Mouse (Mus musculus) midbrain, embryonic 11.5 days (tissue): ENCODE results near the gene Adrb1. TPM values are rescaled to one million over a fixed set of nuclear protein-coding genes. Genes with fewer than 3 reads are reported as not detected.
A peak's percentile ranks its signal among the peaks of the same experiment; 100 is the strongest.

Source experiments
- ATAC-seq: fragments of 200-750 bp; cut with Nextera tagmentation; 2 replicates; pipeline ENCODE4 v1.8.0; 2017; ENCODE audit warnings: moderate TSS enrichment, moderate library complexity; ENCODE audit not compliant: low FRiP score
- DNase-seq: peaks from one replicate; pipeline ENCODE4 v3.0.0; 2015; ENCODE audit warnings: low spot score; ENCODE audit errors: missing footprints
- H3K27ac ChIP-seq: fragments of 300-500 bp; sonication (generic); 2 replicates; pipeline ENCODE4 v1.5.1; 2014; ENCODE audit warnings: low read depth, low read length
- H3K27me3 ChIP-seq: fragments of 300-500 bp; sonication (generic); 2 replicates; pipeline ENCODE4 v1.6.1; 2014; ENCODE audit warnings: mild to moderate bottlenecking, low read length, moderate library complexity, mixed read lengths; ENCODE audit not compliant: control insufficient read depth, insufficient read depth
- H3K36me3 ChIP-seq: fragments of 300-500 bp; sonication (generic); 2 replicates; pipeline ENCODE4 v1.6.1; 2014; ENCODE audit warnings: mild to moderate bottlenecking, low read length, moderate library complexity, mixed read lengths; ENCODE audit not compliant: control insufficient read depth, insufficient read depth
- H3K4me1 ChIP-seq: fragments of 300-500 bp; sonication (generic); 2 replicates; pipeline ENCODE4 v1.6.1; 2014; ENCODE audit warnings: low read length; ENCODE audit not compliant: control insufficient read depth, insufficient read depth
- H3K4me2 ChIP-seq: fragments of 300-500 bp; sonication (generic); 2 replicates; pipeline ENCODE4 v1.6.1; 2014; ENCODE audit warnings: mild to moderate bottlenecking, moderate library complexity
- H3K4me3 ChIP-seq: fragments of 300-500 bp; sonication (generic); 2 replicates; pipeline ENCODE4 v1.5.1; 2014; ENCODE audit warnings: low read depth, low read length
- H3K9ac ChIP-seq: fragments of 300-500 bp; sonication (generic); 2 replicates; pipeline ENCODE4 v1.6.1; 2014; ENCODE audit warnings: low read length
- H3K9me3 ChIP-seq: fragments of 300-500 bp; sonication (generic); 2 replicates; pipeline ENCODE4 v1.6.1; 2016; ENCODE audit warnings: low read length; ENCODE audit not compliant: control insufficient read depth
- WGBS: fragments of 180-500 bp; shearing (Covaris S2); extraction: QIAGEN DNeasy Blood & Tissue Kit; methylation state at CpG from one replicate; pipeline ENCODE4 v1.1.7; 2014; 5-methylcytosine and 5-hydroxymethylcytosine counted together
- polyA plus RNA-seq: library from polyadenylated mRNA; unstranded; fragments of >200 nt; fragmentation: Nextera tagmentation; extraction: Ambion mirVana; gene quantifications from 2 replicates; pipeline ENCODE4 v1.2.1, GENCODE M21; 2014

The Adrb1 gene
- polyA plus RNA-seq, 1 experiment from 2014 or later = 0.15 TPM

GRCm38 (mm10) chr19:56714661-56715170 is 7.3 kb upstream of the Adrb1 start:
- peak; percentile 54 for DNase-seq
- Histone ChIP-seq H3K4me2 (no peak overlapping the region), H3K27me3 (peaks cover 9% of the 10 kb centered on the region), H3K4me3 (no peak overlapping the region), H3K9me3 (no peaks in the 10 kb centered on the region), H3K36me3 (no peaks in the 10 kb centered on the region), H3K9ac (no peak overlapping the region), H3K27ac (no peak overlapping the region), H3K4me1 (no peaks in the 10 kb centered on the region; the same call in 1 of the 2 replicates)
- ATAC-seq = no peak
- WGBS = 34% methylated on average over 4 of the region's 4 CpGs

DNA sequence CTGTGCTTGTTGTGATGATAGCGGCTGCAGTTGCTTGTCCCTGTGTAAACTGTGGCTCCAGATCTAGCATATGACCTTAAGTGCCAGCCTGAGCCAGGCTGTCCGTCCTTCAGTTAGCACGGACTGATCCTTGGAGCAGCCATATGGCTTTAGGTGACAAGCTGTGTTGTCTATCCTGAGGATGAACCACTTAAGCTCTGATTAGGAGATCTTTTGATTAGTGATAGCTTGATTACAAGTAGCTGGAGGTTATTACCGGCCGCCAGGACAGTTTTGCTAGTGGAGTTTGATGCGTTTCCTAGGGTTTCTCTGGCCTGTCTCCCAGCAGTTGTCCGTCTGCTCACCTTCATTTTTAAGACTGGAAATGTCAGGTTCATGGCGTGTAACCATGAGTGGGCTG is 4.0 kb upstream of the Adrb1 start:
- ATAC-seq = no peak
- no peak overlapping the region for H3K4me2 ChIP-seq
- no peaks in the 10 kb centered on the region for H3K36me3 ChIP-seq
- no peak overlapping the region for H3K27ac ChIP-seq
- H3K9me3 ChIP-seq = no peaks in the 10 kb centered on the region
- H3K9ac ChIP-seq = no peak overlapping the region
- 82% methylated on average over 8 of the region's 8 CpGs for WGBS
- peaks cover 42% of the 10 kb centered on the region for H3K27me3 ChIP-seq
- H3K4me3 ChIP-seq = no peak overlapping the region
- H3K4me1 ChIP-seq = peaks cover 15% of the 10 kb centered on the region
- DNase-seq = no peak

GRCm38 (mm10) chr19:56720882-56721281 is 1.1 kb upstream of the Adrb1 start:
- DNase-seq = no peak
- H3K36me3 ChIP-seq = no peaks in the 10 kb centered on the region
- WGBS = 32% methylated on average over 13 of the region's 13 CpGs
- H3K27ac ChIP-seq = no peak overlapping the region
- H3K4me3 ChIP-seq = no peak overlapping the region
- H3K4me2 ChIP-seq = no peak overlapping the region
- peaks cover 68% of the 10 kb centered on the region for H3K27me3 ChIP-seq
- peaks cover 21% of the 10 kb centered on the region for H3K4me1 ChIP-seq
- no peak for ATAC-seq
- H3K9me3 ChIP-seq = no peaks in the 10 kb centered on the region
- no peak overlapping the region for H3K9ac ChIP-seq

- H3K36me3 ChIP-seq = no peaks in the 10 kb centered on the region
- DNase-seq = peak; percentile 96
- H3K4me1 ChIP-seq = peaks cover 21% of the 10 kb centered on the region
- peak overlapping the region; percentile 49 for H3K4me3 ChIP-seq
- ATAC-seq = peak; percentile 59
- H3K9ac ChIP-seq = peak overlapping the region; percentile 40
- H3K9me3 ChIP-seq = no peaks in the 10 kb centered on the region
- peak overlapping the region; percentile 80 for H3K4me2 ChIP-seq
- H3K27me3 ChIP-seq = peaks cover 77% of the 10 kb centered on the region
- no peak overlapping the region for H3K27ac ChIP-seq
- 1% methylated on average over 37 of the region's 48 CpGs for WGBS
Measured at GRCm38 (mm10) chr19:56722291-56722707, 300 bp downstream of the Adrb1 start.

- H3K9me3 ChIP-seq = no peaks in the 10 kb centered on the region
- H3K9ac ChIP-seq = peak overlapping the region; percentile 40; the same call in 1 of the 2 replicates
- peaks cover 21% of the 10 kb centered on the region for H3K4me1 ChIP-seq
- no peak overlapping the region for H3K27ac ChIP-seq
- peak overlapping the region; percentile 80 for H3K4me2 ChIP-seq
- peaks cover 77% of the 10 kb centered on the region for H3K27me3 ChIP-seq
- WGBS = 2% methylated on average over 69 of the region's 69 CpGs
- peak overlapping the region; percentile 49 for H3K4me3 ChIP-seq
- ATAC-seq (peak; percentile 64), DNase-seq (no peak)
- no peaks in the 10 kb centered on the region for H3K36me3 ChIP-seq
Measured at GRCm38 (mm10) chr19:56722711-56723330, 822 bp downstream of the Adrb1 start.

- under 1% methylated on average over 71 of the region's 71 CpGs for WGBS
- H3K27me3 ChIP-seq = peaks cover 77% of the 10 kb centered on the region
- ATAC-seq (no peak), DNase-seq (peak; percentile 95)
- H3K9ac ChIP-seq = no peak overlapping the region
- peaks cover 22% of the 10 kb centered on the region for H3K4me1 ChIP-seq
- H3K4me3 ChIP-seq = peak overlapping the region; percentile 49
- H3K36me3 ChIP-seq = no peaks in the 10 kb centered on the region
- H3K27ac ChIP-seq = no peak overlapping the region
- no peaks in the 10 kb centered on the region for H3K9me3 ChIP-seq
- H3K4me2 ChIP-seq = peak overlapping the region; percentile 80
Measured at GRCm38 (mm10) chr19:56723331-56724125, 1.5 kb downstream of the Adrb1 start.

- Histone ChIP-seq H3K9me3 (no peaks in the 10 kb centered on the region), H3K27me3 (peaks cover 73% of the 10 kb centered on the region), H3K27ac (no peak overlapping the region), H3K36me3 (no peaks in the 10 kb centered on the region), H3K4me1 (peaks cover 27% of the 10 kb centered on the region), H3K4me2 (peak overlapping the region; percentile 80), H3K9ac (no peak overlapping the region), H3K4me3 (peak overlapping the region; percentile 49; the same call in 1 of the 2 replicates)
- 6% methylated on average over 13 of the region's 13 CpGs for WGBS
- peak; percentile 90 for DNase-seq
- no peak for ATAC-seq
Measured at GRCm38 (mm10) chr19:56724126-56724597, 2.2 kb downstream of the Adrb1 start.

- H3K27me3 ChIP-seq = peaks cover 41% of the 10 kb centered on the region
- no peak overlapping the region for H3K27ac ChIP-seq
- peaks cover 19% of the 10 kb centered on the region for H3K4me1 ChIP-seq
- 80% methylated on average over 14 of the region's 14 CpGs for WGBS
- H3K4me3 ChIP-seq = no peak overlapping the region
- H3K36me3 ChIP-seq = no peaks in the 10 kb centered on the region
- H3K9ac ChIP-seq = no peak overlapping the region
- no peak for ATAC-seq
- no peak for DNase-seq
- H3K4me2 ChIP-seq = no peak overlapping the region
- no peaks in the 10 kb centered on the region for H3K9me3 ChIP-seq
Measured at GRCm38 (mm10) chr19:56727170-56727877, 5.3 kb downstream of the Adrb1 start.
